Mouse (Mus musculus) brain, embryonic 14.5 days (tissue): ENCODE data around the gene Cga. TPM values are rescaled to one million over a fixed set of nuclear protein-coding genes. Genes with fewer than 3 reads are reported as not detected.

Source experiments
- DNase-seq: peaks from one replicate; pipeline ENCODE4 v3.0.0-alpha.2; 2011; ENCODE audit warnings: low read depth
- CTCF ChIP-seq: fragments of 200-500 bp; IDR thresholded peaks from 2 replicates; pipeline ENCODE4 v1.5.1; 2012; ENCODE audit warnings: inconsistent platforms, mild to moderate bottlenecking, moderate library complexity, borderline replicate concordance; ENCODE audit not compliant: insufficient read depth, insufficient read length; ENCODE audit errors: extremely low read depth
- POLR2A ChIP-seq: fragments of 200-500 bp; IDR thresholded peaks from 2 replicates; pipeline ENCODE4 v1.6.1; 2012; ENCODE audit warnings: mild to moderate bottlenecking, inconsistent platforms, borderline replicate concordance; ENCODE audit not compliant: poor library complexity, insufficient read depth, insufficient read length, severe bottlenecking; ENCODE audit errors: extremely low read depth
- polyA plus RNA-seq: library from polyadenylated mRNA; depleted of rRNA; stranded (reverse); fragments of >200 nt; gene quantifications from 2 replicates; pipeline ENCODE4 v1.2.3, GENCODE M21; 2012; rRNA removed

Cga gene
- polyA plus RNA-seq: 0.11 TPM in 1 of 2 replicates, not detected in the other

DNA sequence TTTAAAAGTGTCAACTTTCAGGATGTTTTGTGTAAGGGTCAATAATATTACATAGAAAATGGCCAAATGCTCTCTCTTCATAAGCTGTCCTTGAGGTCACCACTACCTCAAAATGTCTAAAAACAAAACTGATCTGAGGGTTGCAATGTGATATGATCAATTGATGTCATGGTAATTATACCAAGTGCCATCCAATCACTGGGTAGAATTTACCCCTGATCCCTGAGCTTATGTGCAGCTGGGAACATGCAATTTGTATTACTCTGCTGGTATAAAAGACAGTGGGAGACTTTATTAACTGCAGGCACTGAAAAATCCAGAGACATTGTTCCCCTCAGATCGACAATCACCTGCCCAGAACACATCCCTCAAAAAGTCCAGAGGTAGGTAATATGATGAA is at the start of gene Cga:
Cga (plus strand) TSS at position 301 of the 400 bp plus-strand sequence.
- TF ChIP-seq CTCF (no peak), POLR2A (no peak)
- no peak for DNase-seq

DNA sequence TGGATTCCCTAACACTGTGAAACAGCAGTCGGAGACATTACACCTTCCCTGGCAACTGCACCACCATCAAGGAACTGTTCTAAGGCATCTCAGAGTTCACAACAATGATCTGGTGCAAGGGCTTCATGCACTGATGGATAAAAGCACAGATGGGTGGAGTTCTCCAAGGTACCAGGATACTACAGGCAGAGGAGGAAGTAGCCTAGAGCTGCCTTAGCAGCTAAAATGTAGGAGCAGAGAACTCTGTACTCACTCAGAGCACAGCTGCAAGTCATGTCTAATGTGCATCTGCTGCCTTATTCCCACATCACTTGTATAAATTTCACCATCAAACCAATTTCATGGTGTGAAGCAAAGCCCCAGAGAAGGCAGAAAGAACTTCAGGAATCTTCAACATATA is 49.7 kb upstream of the Cga start:
- TF ChIP-seq CTCF (no peak), POLR2A (no peak)
- DNase-seq: no peak

- DNase-seq: no peak
- TF ChIP-seq POLR2A (no peak), CTCF (no peak)
Measured at GRCm38 (mm10) chr4:34847679-34848309, 45.8 kb upstream of the Cga start.

DNA sequence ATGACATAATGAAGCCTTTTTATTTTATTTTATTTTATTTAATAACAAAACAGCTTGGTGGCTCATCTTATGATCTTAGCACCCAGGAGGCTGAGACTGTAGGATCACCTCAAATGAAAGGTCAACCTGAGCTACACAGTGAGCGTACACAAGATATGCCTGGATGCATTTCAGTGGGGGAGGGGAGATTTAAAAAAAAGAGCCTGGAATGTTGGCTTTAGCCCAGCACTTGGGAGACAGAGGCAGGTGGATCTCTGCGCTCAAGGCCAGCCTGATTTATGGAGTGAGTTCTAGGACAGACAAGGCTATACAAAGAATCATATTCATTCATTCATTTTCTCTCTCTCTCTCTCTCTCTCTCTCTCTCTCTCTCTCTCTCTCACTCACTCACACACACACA is 43.4 kb upstream of the Cga start:
- TF ChIP-seq CTCF (no peak), POLR2A (no peak)
- no peak for DNase-seq

- TF ChIP-seq POLR2A (no peak), CTCF (no peak)
- DNase-seq: no peak
Measured at GRCm38 (mm10) chr4:34852051-34852450, 41.5 kb upstream of the Cga start.

- no peak for DNase-seq
- TF ChIP-seq CTCF (no peak), POLR2A (no peak)
Measured at GRCm38 (mm10) chr4:34855966-34856365, 37.6 kb upstream of the Cga start.

GRCm38 (mm10) chr4:34858903-34859302 is 34.7 kb upstream of the Cga start:
- TF ChIP-seq POLR2A: no peak
- no peak for TF ChIP-seq CTCF
- DNase-seq: no peak

DNA sequence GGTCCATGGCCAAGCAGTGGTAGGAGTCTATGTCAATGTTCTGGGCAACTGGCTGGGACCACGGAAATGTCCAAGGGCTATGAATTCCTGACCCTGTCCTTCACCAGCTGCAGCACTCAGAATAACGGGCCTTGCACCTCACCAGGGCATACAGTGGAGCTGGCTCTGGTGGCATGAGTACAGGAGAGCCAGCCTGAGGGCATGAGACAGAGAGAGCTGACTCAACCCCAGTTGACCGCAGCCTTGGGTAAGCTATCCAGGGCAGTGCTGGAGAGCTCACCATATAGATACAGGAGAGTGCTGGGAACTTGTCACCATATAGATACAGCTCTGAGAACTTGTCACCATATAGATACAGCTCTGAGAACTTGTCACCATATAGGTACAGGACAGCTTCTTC is 34.2 kb upstream of the Cga start:
- DNase-seq: no peak
- TF ChIP-seq POLR2A (no peak), CTCF (no peak)

GRCm38 (mm10) chr4:34861438-34861837 is 32.1 kb upstream of the Cga start:
- DNase-seq: no peak
- TF ChIP-seq POLR2A (no peak), CTCF (no peak)

GRCm38 (mm10) chr4:34869813-34870212 is 23.8 kb upstream of the Cga start:
- TF ChIP-seq POLR2A (no peak), CTCF (no peak)
- DNase-seq: no peak

DNA sequence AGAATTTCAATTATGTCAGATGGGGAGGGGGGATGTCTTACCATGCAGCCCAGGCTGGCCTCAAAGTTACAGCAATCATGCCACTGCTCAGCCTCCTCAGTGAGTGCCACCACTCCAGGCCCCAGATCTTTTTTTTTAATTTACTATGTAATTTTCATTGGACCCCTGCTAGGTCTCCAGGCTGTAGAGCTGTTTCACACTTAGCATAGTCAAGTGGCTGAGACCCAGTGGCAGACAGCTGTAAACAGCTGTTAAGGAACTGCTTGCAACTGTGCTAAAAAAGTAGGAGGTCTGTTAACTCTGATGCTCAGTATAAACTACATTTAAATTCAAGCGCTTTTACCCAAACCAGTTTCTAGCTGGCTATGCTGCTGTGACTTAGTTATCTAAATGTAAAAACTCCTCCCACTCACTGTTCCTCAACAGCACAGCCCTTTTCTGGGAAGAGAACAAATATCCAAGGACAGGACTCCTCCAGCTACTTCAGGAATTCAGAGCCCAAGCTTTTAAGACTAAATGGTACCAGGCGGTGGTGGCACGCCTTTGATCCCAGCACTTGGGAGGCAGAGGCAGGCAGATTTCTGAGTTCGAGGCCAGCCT is 20.6 kb upstream of the Cga start:
- DNase-seq: no peak
- TF ChIP-seq POLR2A (no peak), CTCF (no peak)

GRCm38 (mm10) chr4:34874234-34874633 is 19.3 kb upstream of the Cga start:
- no peak for DNase-seq
- TF ChIP-seq CTCF (no peak), POLR2A (no peak)
